Mouse (Mus musculus): ENCODE data around the gene Itfg2.

DNA sequence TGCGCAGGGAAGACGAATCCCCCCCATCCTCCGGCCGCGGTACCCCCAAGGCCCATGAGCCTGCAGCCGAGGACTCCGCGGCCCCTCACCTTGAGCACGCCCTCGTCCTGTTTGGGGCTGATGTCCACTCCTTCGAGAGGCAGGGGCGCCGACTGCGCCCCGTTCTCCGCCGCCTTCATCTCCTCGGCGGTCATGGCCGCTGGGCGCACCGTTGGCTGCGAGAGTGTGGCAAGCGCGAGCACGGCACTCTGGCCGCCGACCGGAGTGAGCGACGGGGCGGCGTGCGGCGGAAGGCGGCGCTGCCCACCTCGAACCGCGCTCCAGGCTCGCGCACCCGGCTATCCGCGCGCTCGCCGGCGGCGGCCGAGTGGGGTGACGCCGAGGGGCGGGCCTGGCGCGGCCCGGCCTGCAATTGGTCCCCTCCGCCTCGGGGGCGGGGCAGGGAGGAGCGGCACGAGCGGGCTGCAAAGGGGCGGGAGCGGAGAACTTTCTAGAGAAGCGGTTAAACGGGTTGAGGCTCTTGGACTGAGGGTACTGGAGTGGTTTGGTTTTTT lies 13.7 kb upstream of the Itfg2 start, which contains the start of gene Fkbp4:
- TF ChIP-seq POLR2A (IDR thresholded peaks at IDR 0.05; ENCODE audit: borderline replicate concordance, extremely low read depth, insufficient read depth, insufficient read length, poor library complexity, severe bottlenecking) = peak; percentile 100
- no peak for TF ChIP-seq CTCF (IDR thresholded peaks at IDR 0.05; ENCODE audit: borderline replicate concordance, extremely low read depth, insufficient read depth, insufficient read length)

All from brain, embryonic 14.5 days (tissue).